8 mouse cellular contexts compared by ENCODE assay signal in genomic region chr7:25706578-25707170, GRCm38 (mm10). TPM values are rescaled to one million over a fixed set of nuclear protein-coding genes. Genes with fewer than 3 reads are reported as not detected.
DNase-seq lines count a peak whose midpoint lies in the region; ATAC-seq and TF ChIP-seq lines count a peak whose summit lies in the region.
"Had no signal": no experiment of that assay in that cellular context is flagged by ENCODE, and none has a peak within 500 bp of the region (broad histone marks: within the 10 kb centered on the region; RNA-seq: fewer than 3 reads in every experiment).

No protein-coding gene starts in this region.

- DNase-seq in lung, embryonic 14.5 days: peak; percentile 30
- DNase-seq in lung, adult 18-20 months: no peak
- no peak for DNase-seq in c-Kit-positive CD71-positive TER-119-positive erythroid progenitor cells, embryonic 14.5 days (ENCODE audit: low spot score)
- no peak for DNase-seq in midbrain, embryonic 10.5 days (ENCODE audit: low spot score)
- DNase-seq: thymus, postnatal 25 days had no signal

- no peak for TF ChIP-seq CTCF in lung, embryonic 14.5 days (IDR thresholded peaks at IDR 0.05; ENCODE audit: low read depth)
- TF ChIP-seq CTCF in small intestine, adult 2 months (IDR thresholded peaks at IDR 0.05; ENCODE audit: extremely low read depth, insufficient read length, insufficient replicate concordance, low read depth, low read length): no peak

- peaks cover 4% of the 10 kb centered on the region; the same call in 1 of the 2 replicates for H3K36me3 ChIP-seq in lung, embryonic 14.5 days (ENCODE audit: insufficient read depth)
- H3K36me3 ChIP-seq in embryonic facial prominence, embryonic 13.5 days: peaks cover 7% of the 10 kb centered on the region
- no peaks in the 10 kb centered on the region for H3K36me3 ChIP-seq in intestine, embryonic 15.5 days
- H3K36me3 ChIP-seq in small intestine, adult 2 months (ENCODE audit: control insufficient read depth, insufficient read depth, low read length): no peaks in the 10 kb centered on the region
- H3K36me3 ChIP-seq in midbrain, embryonic 10.5 days: peaks cover 2% of the 10 kb centered on the region

- H3K27ac ChIP-seq in lung, embryonic 14.5 days (ENCODE audit: low read depth): peak overlapping the region; percentile 78
- H3K27ac ChIP-seq in embryonic facial prominence, embryonic 13.5 days: peak overlapping the region; percentile 80; the same call in 1 of the 2 replicates
- peak overlapping the region; percentile 54 for H3K27ac ChIP-seq in intestine, embryonic 15.5 days
- H3K27ac ChIP-seq in small intestine, adult 2 months (ENCODE audit: insufficient read depth, low read depth, low read length): peak overlapping the region; percentile 71; the same call in 1 of the 2 replicates
- H3K27ac ChIP-seq in midbrain, embryonic 10.5 days (replicated peaks): no peak overlapping the region

- H3K4me2 ChIP-seq in lung, embryonic 14.5 days: peak overlapping the region; percentile 12; the same call in 1 of the 2 replicates
- no peak overlapping the region for H3K4me2 ChIP-seq in embryonic facial prominence, embryonic 13.5 days
- H3K4me2 ChIP-seq in intestine, embryonic 15.5 days (replicated peaks): no peak overlapping the region

- TF ChIP-seq POLR2A in small intestine, adult 2 months (IDR thresholded peaks at IDR 0.05; ENCODE audit: low read depth, low read length): no peak

- peaks cover 25% of the 10 kb centered on the region for H3K4me1 ChIP-seq in lung, embryonic 14.5 days (ENCODE audit: insufficient read depth)
- peaks cover 44% of the 10 kb centered on the region for H3K4me1 ChIP-seq in embryonic facial prominence, embryonic 13.5 days
- peaks cover 58% of the 10 kb centered on the region for H3K4me1 ChIP-seq in intestine, embryonic 15.5 days (replicated peaks)
- peaks cover 17% of the 10 kb centered on the region for H3K4me1 ChIP-seq in small intestine, adult 2 months (ENCODE audit: control insufficient read depth, insufficient read depth, insufficient read length, low read length)
- H3K4me1 ChIP-seq in midbrain, embryonic 10.5 days: peaks cover 37% of the 10 kb centered on the region

- no peak overlapping the region for H3K4me3 ChIP-seq in lung, embryonic 14.5 days (ENCODE audit: low read depth, low read length)
- no peak overlapping the region for H3K4me3 ChIP-seq in embryonic facial prominence, embryonic 13.5 days
- no peak overlapping the region for H3K4me3 ChIP-seq in intestine, embryonic 15.5 days (replicated peaks)
- H3K4me3 ChIP-seq in small intestine, adult 2 months (ENCODE audit: low read depth, low read length): no peak overlapping the region
- no peak overlapping the region for H3K4me3 ChIP-seq in midbrain, embryonic 10.5 days

- H3K9me3 ChIP-seq in lung, embryonic 14.5 days (ENCODE audit: low read depth, low read length): no peaks in the 10 kb centered on the region
- peaks cover 5% of the 10 kb centered on the region; the same call in 1 of the 2 replicates for H3K9me3 ChIP-seq in embryonic facial prominence, embryonic 13.5 days
- H3K9me3 ChIP-seq in intestine, embryonic 15.5 days: no peaks in the 10 kb centered on the region
- H3K9me3 ChIP-seq in midbrain, embryonic 10.5 days (replicated peaks): peaks cover 7% of the 10 kb centered on the region

- H3K9ac ChIP-seq in lung, embryonic 14.5 days: no peak overlapping the region
- H3K9ac ChIP-seq in embryonic facial prominence, embryonic 13.5 days: no peak overlapping the region
- no peak overlapping the region for H3K9ac ChIP-seq in intestine, embryonic 15.5 days

- 32% methylated on average over 7 of the region's 7 CpGs for WGBS in lung, embryonic 14.5 days
- WGBS in embryonic facial prominence, embryonic 13.5 days: 58% methylated on average over 7 of the region's 7 CpGs
- 30% methylated on average over 7 of the region's 7 CpGs for WGBS in intestine, embryonic 15.5 days
- 57% methylated on average over 7 of the region's 7 CpGs for WGBS in small intestine, adult 2 months
- 74% methylated on average over 7 of the region's 7 CpGs for WGBS in midbrain, embryonic 10.5 days

- H3K27me3 ChIP-seq in lung, embryonic 14.5 days (ENCODE audit: insufficient read depth, low read length): peaks cover 4% of the 10 kb centered on the region; the same call in 1 of the 2 replicates
- H3K27me3 ChIP-seq in embryonic facial prominence, embryonic 13.5 days: peaks cover 11% of the 10 kb centered on the region
- H3K27me3 ChIP-seq in intestine, embryonic 15.5 days (replicated peaks): 0 out of 2 replicates have a peak, but pooled peaks cover 4% of the 10 kb centered on the region
- H3K27me3 ChIP-seq in small intestine, adult 2 months (ENCODE audit: control insufficient read depth, insufficient read depth, low read length): no peaks in the 10 kb centered on the region
- H3K27me3 ChIP-seq in midbrain, embryonic 10.5 days (ENCODE audit: low read depth, poor library complexity, severe bottlenecking): peaks cover 30% of the 10 kb centered on the region

- ATAC-seq in lung, embryonic 14.5 days (ENCODE audit: insufficient read depth): no peak
- no peak for ATAC-seq in embryonic facial prominence, embryonic 13.5 days (ENCODE audit: insufficient number of reproducible peaks, insufficient read depth, low FRiP score, low TSS enrichment, low read depth)
- ATAC-seq in intestine, embryonic 15.5 days: no peak

RNA-seq across cellular contexts. Expression of gene Ccdc97, which starts 12.2 kb away (rescaled TPM):
- 28.6 and 29.4 TPM in 2 replicates for polyA plus RNA-seq in lung, embryonic 14.5 days (2014; fragmentation: Nextera tagmentation; extraction: Ambion mirVana)
- polyA plus RNA-seq in embryonic facial prominence, embryonic 13.5 days (2015; fragmentation: Nextera tagmentation; extraction: Ambion mirVana): 24.1 and 26.3 TPM in 2 replicates
- polyA plus RNA-seq in intestine, embryonic 15.5 days (2015; fragmentation: Nextera tagmentation; extraction: Ambion mirVana): 18.5 and 19.3 TPM in 2 replicates
- 43.6 and 72.4 TPM in 2 replicates for polyA plus RNA-seq in small intestine, adult 2 months (2012; rRNA removed)
- polyA plus RNA-seq in midbrain, embryonic 10.5 days (2016; fragmentation: Nextera tagmentation; extraction: Ambion mirVana): 30.1 and 33.3 TPM in 2 replicates

RNA-seq across cellular contexts. Expression of gene Tgfb1, which starts 19.9 kb away (rescaled TPM):
- polyA plus RNA-seq in lung, embryonic 14.5 days (2014; fragmentation: Nextera tagmentation; extraction: Ambion mirVana): 4.0 and 4.1 TPM in 2 replicates
- polyA plus RNA-seq in embryonic facial prominence, embryonic 13.5 days (2015; fragmentation: Nextera tagmentation; extraction: Ambion mirVana): 3.2 and 3.4 TPM in 2 replicates
- 2.3 and 2.5 TPM in 2 replicates for polyA plus RNA-seq in intestine, embryonic 15.5 days (2015; fragmentation: Nextera tagmentation; extraction: Ambion mirVana)
- 20.8 and 24.4 TPM in 2 replicates for polyA plus RNA-seq in small intestine, adult 2 months (2012; rRNA removed)
- 0.98 and 1.7 TPM in 2 replicates for polyA plus RNA-seq in midbrain, embryonic 10.5 days (2016; fragmentation: Nextera tagmentation; extraction: Ambion mirVana)

RNA-seq across cellular contexts. Expression of gene B9d2, which starts 26.1 kb away (rescaled TPM):
- polyA plus RNA-seq in lung, embryonic 14.5 days (2014; fragmentation: Nextera tagmentation; extraction: Ambion mirVana): 25.1 and 27.6 TPM in 2 replicates
- polyA plus RNA-seq in embryonic facial prominence, embryonic 13.5 days (2015; fragmentation: Nextera tagmentation; extraction: Ambion mirVana): 25.9 and 26.4 TPM in 2 replicates
- polyA plus RNA-seq in intestine, embryonic 15.5 days (2015; fragmentation: Nextera tagmentation; extraction: Ambion mirVana): 22.4 and 23.7 TPM in 2 replicates
- 21.8 and 33.2 TPM in 2 replicates for polyA plus RNA-seq in small intestine, adult 2 months (2012; rRNA removed)
- 38.9 TPM in 2 replicates for polyA plus RNA-seq in midbrain, embryonic 10.5 days (2016; fragmentation: Nextera tagmentation; extraction: Ambion mirVana)

RNA-seq across cellular contexts. Expression of gene Tmem91, which starts 31.7 kb away (rescaled TPM):
- polyA plus RNA-seq in lung, embryonic 14.5 days (2014; fragmentation: Nextera tagmentation; extraction: Ambion mirVana): 1.6 and 2.8 TPM in 2 replicates
- 3.4 and 3.8 TPM in 2 replicates for polyA plus RNA-seq in embryonic facial prominence, embryonic 13.5 days (2015; fragmentation: Nextera tagmentation; extraction: Ambion mirVana)
- 1.9 and 2.4 TPM in 2 replicates for polyA plus RNA-seq in intestine, embryonic 15.5 days (2015; fragmentation: Nextera tagmentation; extraction: Ambion mirVana)
- 0.23 and 0.25 TPM in 2 replicates for polyA plus RNA-seq in small intestine, adult 2 months (2012; rRNA removed)
- 2.7 and 3.2 TPM in 2 replicates for polyA plus RNA-seq in midbrain, embryonic 10.5 days (2016; fragmentation: Nextera tagmentation; extraction: Ambion mirVana)

RNA-seq across cellular contexts. Expression of gene Exosc5, which starts 47.7 kb away (rescaled TPM):
- polyA plus RNA-seq in lung, embryonic 14.5 days (2014; fragmentation: Nextera tagmentation; extraction: Ambion mirVana): 72.3 and 79.7 TPM in 2 replicates
- 72.6 and 86.4 TPM in 2 replicates for polyA plus RNA-seq in embryonic facial prominence, embryonic 13.5 days (2015; fragmentation: Nextera tagmentation; extraction: Ambion mirVana)
- polyA plus RNA-seq in intestine, embryonic 15.5 days (2015; fragmentation: Nextera tagmentation; extraction: Ambion mirVana): 80.5 and 87.7 TPM in 2 replicates
- 31.7 and 64.7 TPM in 2 replicates for polyA plus RNA-seq in small intestine, adult 2 months (2012; rRNA removed)
- 65.0 and 81.4 TPM in 2 replicates for polyA plus RNA-seq in midbrain, embryonic 10.5 days (2016; fragmentation: Nextera tagmentation; extraction: Ambion mirVana)
